Mouse (Mus musculus): ENCODE results near the gene Apof.
A peak's percentile ranks its signal among the peaks of the same experiment; 100 is the strongest.
"Not testable (repeated sequence)": the region's sequence is repeated elsewhere in the genome, so short reads cannot be mapped to it uniquely, and the experiment has no call there.

The Apof gene

GRCm38 (mm10) chr10:128258953-128259352 lies 9.5 kb upstream of the Apof start:
- DNase-seq (ENCODE audit: low read depth): no peak

DNA sequence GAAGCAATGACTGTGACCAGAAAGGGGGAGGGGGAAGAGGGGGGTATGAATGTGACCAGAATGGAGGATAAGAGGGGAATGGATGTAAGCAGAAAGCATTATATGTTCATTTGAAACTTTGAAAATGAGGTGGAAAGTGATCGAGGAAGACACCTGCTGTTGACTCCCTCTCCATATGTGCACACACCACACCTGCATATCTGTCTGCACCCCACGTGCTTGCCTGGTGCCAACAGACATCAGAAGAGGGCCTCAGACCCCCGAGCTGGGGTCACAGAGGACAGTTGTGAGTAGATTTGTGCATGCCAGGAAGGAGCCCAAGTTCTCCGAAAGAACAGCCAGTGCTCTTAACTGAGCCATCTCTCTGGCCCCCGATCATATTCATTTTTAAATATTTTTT lies 8.5 kb upstream of the Apof start:
- DNase-seq (ENCODE audit: low read depth): no peak

DNA sequence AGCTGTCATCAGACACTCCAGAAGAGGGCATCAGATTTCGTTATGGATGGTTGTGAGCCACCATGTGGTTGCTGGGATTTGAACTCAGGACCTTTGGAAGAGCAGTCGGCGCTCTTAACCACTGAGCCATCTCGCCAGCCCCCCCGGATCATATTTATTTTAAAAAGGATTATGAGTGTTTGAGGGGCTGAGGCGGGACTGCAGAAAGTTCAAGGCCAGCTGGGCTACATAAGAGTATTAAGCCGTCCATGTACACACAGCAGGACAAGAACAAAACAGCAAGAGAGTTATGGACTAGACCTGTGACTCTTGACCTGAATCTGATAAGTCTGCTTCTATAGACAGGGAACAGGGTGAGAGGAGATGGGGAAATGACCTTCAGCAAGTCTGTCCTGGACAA lies 8.1 kb upstream of the Apof start:
- not testable (repeated sequence) for DNase-seq (ENCODE audit: low read depth)

DNA sequence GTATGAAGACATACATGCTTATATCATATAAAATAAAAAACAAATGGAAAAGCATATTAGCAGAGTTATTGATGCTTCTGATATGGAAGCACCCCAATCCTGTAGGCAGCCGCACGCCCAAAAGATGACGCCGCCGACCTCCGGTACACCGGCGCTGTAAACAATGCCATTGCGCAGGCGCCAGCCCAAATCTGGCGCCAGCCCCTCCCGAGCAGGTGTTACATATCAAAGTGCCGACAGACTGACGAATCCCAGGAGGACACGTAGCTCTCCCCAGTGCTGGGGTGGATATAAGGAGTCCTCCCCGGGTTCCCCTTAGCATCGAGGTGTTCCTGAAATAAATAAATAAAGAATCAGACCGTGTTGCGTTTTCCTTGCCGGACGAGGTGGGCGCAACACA lies 6.2 kb upstream of the Apof start:
- no peak for DNase-seq (ENCODE audit: low read depth)

DNA sequence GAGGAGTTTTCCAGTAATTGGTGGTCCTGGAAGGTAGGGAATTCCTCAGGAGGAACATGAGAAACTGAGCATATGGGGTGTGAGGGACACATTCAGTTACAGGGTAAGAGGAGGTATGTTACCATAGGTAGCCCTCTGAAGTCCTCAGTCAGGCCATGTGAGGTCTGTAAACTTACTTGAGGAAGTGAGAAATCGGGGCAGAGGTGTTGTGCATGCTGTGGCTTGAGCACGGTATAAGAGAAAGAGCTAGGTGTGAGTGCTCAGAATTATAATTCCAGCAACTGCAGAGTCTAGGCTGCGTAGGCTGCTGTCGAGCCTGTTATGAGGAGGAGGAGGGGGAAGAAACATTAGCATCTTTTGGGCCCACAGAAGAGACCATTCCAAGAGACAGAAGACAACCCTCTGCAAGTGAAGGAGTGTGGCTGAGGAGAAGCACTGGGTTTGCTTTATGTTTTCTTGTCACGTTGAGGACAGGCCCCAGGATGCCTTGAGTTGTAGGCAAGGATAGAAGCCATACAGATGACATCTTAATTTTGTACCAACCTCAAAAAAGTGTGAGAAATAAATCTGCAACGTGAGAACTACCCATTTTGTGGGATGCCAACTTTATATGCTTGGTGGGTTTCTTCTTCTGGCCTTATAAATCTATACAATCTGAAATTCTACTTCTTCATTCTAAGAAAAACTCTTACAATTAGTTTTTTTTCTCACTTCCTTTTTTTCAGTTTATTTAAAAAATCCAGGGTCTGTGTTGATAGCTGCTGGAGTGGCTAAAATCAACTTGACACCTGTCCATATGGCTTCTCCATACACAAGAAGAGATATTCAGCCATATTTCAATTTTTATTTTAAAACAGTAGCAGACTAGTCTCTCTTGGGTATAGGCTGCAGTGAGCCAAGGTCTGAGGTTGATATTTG lies 4.8 kb upstream of the Apof start:
- DNase-seq (ENCODE audit: low read depth): no peak

GRCm38 (mm10) chr10:128269206-128269910 lies 887 bp downstream of the Apof start:
- no peak for DNase-seq (ENCODE audit: low read depth)

- peak; percentile 98 for DNase-seq (ENCODE audit: low read depth)
Observed at GRCm38 (mm10) chr10:128270287-128270841, 1.9 kb downstream of the Apof start, which contains the start of gene Stat2. Stat2 (plus strand) TSS chr10:128270559.

- DNase-seq (ENCODE audit: low read depth): no peak
Observed at GRCm38 (mm10) chr10:128270866-128271265, 2.4 kb downstream of the Apof start.

GRCm38 (mm10) chr10:128271883-128272282 lies 3.4 kb downstream of the Apof start:
- DNase-seq (ENCODE audit: low read depth): peak; percentile 37

DNA sequence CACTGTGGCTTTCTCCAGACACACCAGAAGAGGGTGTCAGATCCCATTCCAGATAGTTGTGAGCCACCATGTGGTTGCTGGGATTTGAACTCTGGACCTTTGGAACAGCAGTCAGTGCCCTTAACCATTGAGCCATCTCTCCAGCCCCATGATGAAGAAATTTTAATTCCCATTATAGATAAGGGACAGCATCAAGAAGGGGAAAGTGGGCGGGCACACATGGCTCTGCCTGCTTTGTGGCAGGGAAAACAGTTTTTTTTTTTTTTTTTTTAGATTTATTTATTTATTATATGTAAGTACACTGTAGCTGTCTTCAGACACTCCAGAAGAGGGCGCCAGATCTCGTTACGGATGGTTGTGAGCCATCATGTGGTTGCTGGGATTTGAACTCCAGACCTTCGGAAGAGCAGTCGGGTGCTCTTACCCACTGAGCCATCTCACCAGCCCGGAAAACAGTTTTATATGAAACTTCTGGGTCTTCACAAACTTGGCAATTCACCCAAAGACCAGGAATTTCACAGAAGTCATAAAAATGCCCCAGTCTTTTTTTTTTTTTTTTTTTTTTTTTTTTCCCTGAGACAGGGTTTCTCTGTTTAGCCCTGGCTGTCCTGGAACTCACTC lies 4.5 kb downstream of the Apof start:
- DNase-seq (ENCODE audit: low read depth): not testable (repeated sequence)

DNA sequence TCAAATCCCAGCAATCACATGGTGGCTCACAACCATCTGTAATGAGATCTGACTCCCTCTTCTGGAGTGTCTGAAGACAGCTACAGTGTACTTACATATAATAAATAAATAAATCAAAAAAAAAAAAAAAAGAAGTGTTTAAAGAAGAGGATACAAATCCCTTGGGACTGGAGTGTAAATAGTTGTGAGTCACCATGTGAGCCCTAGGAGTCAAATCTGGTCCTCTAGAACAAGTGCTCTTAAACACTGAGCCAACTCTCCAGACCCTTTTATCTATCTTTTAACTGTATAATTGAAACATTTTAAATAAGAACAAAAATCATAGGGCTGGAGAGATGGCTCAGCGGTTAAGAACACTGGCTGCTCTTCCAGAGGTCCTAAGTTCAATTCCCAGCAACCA lies 6.9 kb downstream of the Apof start:
- DNase-seq (ENCODE audit: low read depth): not testable (repeated sequence)

- DNase-seq (ENCODE audit: low read depth): no peak
Observed at GRCm38 (mm10) chr10:128278158-128278557, 9.7 kb downstream of the Apof start.

DNA sequence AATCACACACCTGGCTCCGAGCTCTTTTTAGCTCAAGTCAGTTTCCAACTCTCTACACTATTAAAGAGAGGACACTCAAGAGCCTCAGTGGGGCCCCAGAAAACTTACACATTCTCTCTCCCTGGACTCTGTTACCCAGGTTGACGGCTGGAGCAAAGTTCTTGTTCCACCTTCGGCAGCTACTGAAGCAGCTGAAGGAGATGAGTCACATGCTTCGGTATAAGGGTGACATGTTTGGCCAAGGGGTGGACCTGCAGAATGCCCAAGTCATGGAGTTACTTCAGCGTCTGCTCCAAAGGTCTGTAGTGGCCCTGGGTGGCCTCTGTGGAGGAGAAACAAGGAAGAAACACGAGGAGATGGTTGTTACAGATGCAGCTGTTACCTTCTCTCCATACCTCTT lies 12.5 kb downstream of the Apof start:
- DNase-seq (ENCODE audit: low read depth): no peak

GRCm38 (mm10) chr10:128281682-128282081 lies 13.2 kb downstream of the Apof start:
- DNase-seq (ENCODE audit: low read depth): no peak

DNA sequence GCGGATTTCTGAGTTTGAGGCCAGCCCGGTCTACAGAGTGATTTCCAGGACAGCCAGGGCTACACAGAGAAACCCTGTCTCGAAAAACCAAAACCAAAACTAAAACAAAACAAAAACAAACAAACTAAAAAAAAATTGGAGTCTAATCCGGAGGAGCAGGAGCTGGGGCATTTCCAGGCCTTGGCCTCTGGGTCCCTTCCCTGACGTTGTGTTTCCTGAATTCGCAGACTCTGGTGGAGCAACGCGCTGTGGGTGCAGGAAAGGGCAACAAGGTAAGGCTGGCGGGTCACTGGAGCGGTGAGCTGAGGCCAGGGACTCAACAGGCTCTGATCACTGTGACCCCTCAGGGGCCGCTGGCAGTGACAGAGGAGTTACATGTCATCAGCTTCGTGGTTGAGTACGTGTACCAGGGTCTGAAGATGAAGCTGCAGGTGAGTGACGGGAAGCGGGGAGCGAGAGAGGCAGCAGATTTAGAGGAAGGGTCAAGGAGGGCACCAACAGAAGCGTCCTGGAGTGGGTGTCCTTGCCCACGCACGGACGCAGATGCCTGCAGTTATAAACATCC lies 14.5 kb downstream of the Apof start:
- DNase-seq (ENCODE audit: low read depth): no peak

GRCm38 (mm10) chr10:128283604-128284579 lies 15.4 kb downstream of the Apof start:
- peak; percentile 70 for DNase-seq (ENCODE audit: low read depth)

GRCm38 (mm10) chr10:128290594-128290993 lies 22.1 kb downstream of the Apof start:
- not testable (repeated sequence) for DNase-seq (ENCODE audit: low read depth)

GRCm38 (mm10) chr10:128296370-128297090 lies 28.1 kb downstream of the Apof start:
- DNase-seq (ENCODE audit: low read depth): no peak

- no peak for DNase-seq (ENCODE audit: low read depth)
Observed at GRCm38 (mm10) chr10:128297221-128297620, 28.8 kb downstream of the Apof start.

- no peak for DNase-seq (ENCODE audit: low read depth)
Observed at GRCm38 (mm10) chr10:128297622-128298021, 29.2 kb downstream of the Apof start.
